Mouse (Mus musculus) gastrocnemius, postnatal 14 days (tissue): ENCODE measurements around the gene Kcnq2. TPM values are rescaled to one million over a fixed set of nuclear protein-coding genes. Genes with fewer than 3 reads are reported as not detected.
A peak's percentile ranks its signal among the peaks of the same experiment; 100 is the strongest.

ENCODE experiments used
- DNase-seq: peaks from one replicate; pipeline ENCODE4 v3.0.0; 2021; ENCODE audit warnings: mixed read lengths
- intact Hi-C: fragments of 180-260 bp; cut with DNase I; formaldehyde crosslinking; loops from one replicate; pipeline ENCODE4 v1.15.1; 2025; ENCODE audit warnings: low total_unique reads
- long read RNA-seq, 2 experiments: library from polyadenylated mRNA; stranded (forward); transcript quantifications; one replicate each; pipeline ENCODE4 v2.0.0; 2021
- total RNA-seq, 2 experiments: library from RNA; stranded (reverse); gene quantifications; 2 replicates each; pipeline ENCODE4 v1.2.3; 2021

The Kcnq2 gene
- total RNA-seq = under 1 TPM; 0.07 to 0.16 TPM
- long read RNA-seq, experiment 1 = 0 reads
- long read RNA-seq, experiment 2 = 0 reads

GRCm38 (mm10) chr2:181134591-181135445 lies at the start of gene Kcnq2:
Kcnq2 (minus strand) TSS chr2:181135300.
- intact Hi-C loops = no loop called here
- no peak for DNase-seq

- intact Hi-C loops = loop anchor here (5.0 kb wide), 1 partner anchor 151 kb away; no protein-coding TSS in a partner anchor
- no peak for DNase-seq
Observed at GRCm38 (mm10) chr2:181180898-181181297, 45.8 kb upstream of the Kcnq2 start.

GRCm38 (mm10) chr2:181178471-181178870 lies 43.4 kb upstream of the Kcnq2 start:
- intact Hi-C loops = no loop called here
- DNase-seq = no peak

- intact Hi-C loops = no loop called here
- no peak for DNase-seq
Observed at GRCm38 (mm10) chr2:181178015-181178414, 42.9 kb upstream of the Kcnq2 start.

GRCm38 (mm10) chr2:181174646-181175045 lies 39.5 kb upstream of the Kcnq2 start:
- no peak for DNase-seq
- intact Hi-C loops = no loop called here

GRCm38 (mm10) chr2:181166469-181166868 lies 31.4 kb upstream of the Kcnq2 start:
- intact Hi-C loops = no loop called here
- DNase-seq = no peak

GRCm38 (mm10) chr2:181160821-181161220 lies 25.7 kb upstream of the Kcnq2 start:
- no peak for DNase-seq
- intact Hi-C loops = no loop called here

GRCm38 (mm10) chr2:181159771-181160170 lies 24.7 kb upstream of the Kcnq2 start:
- intact Hi-C loops = no loop called here
- DNase-seq = no peak

GRCm38 (mm10) chr2:181159091-181159514 lies 24.0 kb upstream of the Kcnq2 start:
- peak; percentile 64 for DNase-seq

GRCm38 (mm10) chr2:181158471-181158870 lies 23.4 kb upstream of the Kcnq2 start:
- no peak for DNase-seq
- intact Hi-C loops = no loop called here

More at GRCm38 (mm10) chr2:181159091-181159514, 24.0 kb upstream of the Kcnq2 start:
- intact Hi-C loops = no loop called here

- intact Hi-C loops = no loop called here
- DNase-seq = no peak
Observed at GRCm38 (mm10) chr2:181157716-181158302, 22.7 kb upstream of the Kcnq2 start.

- DNase-seq = no peak
- intact Hi-C loops = no loop called here
Observed at GRCm38 (mm10) chr2:181157180-181157579, 22.1 kb upstream of the Kcnq2 start.

- DNase-seq = peak; percentile 50
- intact Hi-C loops = no loop called here
Observed at GRCm38 (mm10) chr2:181156248-181157121, 21.4 kb upstream of the Kcnq2 start, which contains the start of gene Eef1a2. Eef1a2 (minus strand) TSS chr2:181157014.

GRCm38 (mm10) chr2:181155801-181156200 lies 20.7 kb upstream of the Kcnq2 start:
- intact Hi-C loops = no loop called here
- peak; percentile 65 for DNase-seq

- intact Hi-C loops = no loop called here
- no peak for DNase-seq
Observed at GRCm38 (mm10) chr2:181154831-181155415, 19.8 kb upstream of the Kcnq2 start.

GRCm38 (mm10) chr2:181154361-181154760 lies 19.3 kb upstream of the Kcnq2 start:
- DNase-seq = no peak
- intact Hi-C loops = no loop called here

- DNase-seq = no peak
Observed at GRCm38 (mm10) chr2:181153837-181154236, 18.7 kb upstream of the Kcnq2 start.

GRCm38 (mm10) chr2:181153131-181153530 lies 18.0 kb upstream of the Kcnq2 start:
- no peak for DNase-seq
- intact Hi-C loops = no loop called here

More at GRCm38 (mm10) chr2:181153837-181154236, 18.7 kb upstream of the Kcnq2 start:
- intact Hi-C loops = no loop called here

GRCm38 (mm10) chr2:181152701-181153100 lies 17.6 kb upstream of the Kcnq2 start:
- intact Hi-C loops = no loop called here
- no peak for DNase-seq
